Mouse (Mus musculus): Measurements from ENCODE around the gene Trmt44.
A peak's percentile ranks its signal among the peaks of the same experiment; 100 is the strongest.

The Trmt44 gene

DNA sequence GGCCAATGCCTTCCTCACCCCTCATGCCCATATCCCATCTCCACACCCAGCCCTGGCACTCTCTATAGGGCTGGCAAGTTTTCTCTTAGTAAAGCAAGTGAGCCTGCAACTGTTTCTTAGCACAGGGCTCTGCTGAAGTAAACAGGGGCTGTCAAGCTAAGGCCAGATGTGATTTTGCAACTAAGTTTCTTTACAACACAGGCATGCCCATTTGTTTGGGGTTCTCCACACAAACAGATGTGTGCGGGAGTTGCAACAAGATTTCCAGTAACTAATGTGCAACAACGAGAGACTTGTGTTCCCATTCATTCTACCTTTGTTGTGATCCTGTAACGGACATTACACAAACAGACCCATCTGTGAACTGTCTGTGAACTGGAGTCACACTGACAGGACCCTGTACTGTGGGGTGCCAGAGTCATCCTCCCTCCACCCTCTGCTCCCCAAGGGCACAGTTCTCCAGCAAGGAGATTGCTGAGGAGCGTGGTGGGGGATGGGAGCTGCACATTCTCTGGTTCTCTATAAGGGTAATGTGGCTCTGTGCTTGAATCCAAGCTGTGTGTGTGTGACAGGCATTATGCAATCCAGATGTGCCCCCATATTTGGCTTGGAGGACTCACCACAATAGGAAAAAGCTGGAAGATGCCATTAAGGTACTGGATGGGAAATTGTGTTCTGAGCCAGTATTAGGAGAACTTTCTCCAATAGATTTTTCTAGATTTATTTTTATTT, 33.6 kb downstream of the Trmt44 start:
- no peak for DNase-seq (ENCODE audit: low spot score in 2 of 2)

DNA sequence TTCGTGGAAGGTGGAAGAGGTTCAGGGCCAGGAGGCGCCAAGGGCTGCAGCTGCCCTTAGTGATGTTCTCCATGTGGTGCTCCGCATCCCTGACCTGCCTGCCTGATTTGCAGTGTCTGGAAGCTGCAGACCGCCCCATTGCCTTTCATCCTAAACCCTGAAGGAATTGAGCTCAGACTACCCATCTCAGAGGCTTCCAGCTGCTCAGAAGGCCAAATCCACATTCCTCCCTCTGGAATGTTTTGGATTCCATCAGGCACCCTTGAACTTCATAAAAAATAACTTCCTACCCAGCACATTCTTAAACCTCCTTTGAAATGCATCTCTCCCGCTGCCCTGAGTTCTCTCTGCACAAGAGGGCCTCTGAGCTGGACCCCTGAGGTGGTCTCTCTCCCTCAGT, 34.3 kb downstream of the Trmt44 start:
- DNase-seq (ENCODE audit: low spot score in 2 of 2) = no peak

DNA sequence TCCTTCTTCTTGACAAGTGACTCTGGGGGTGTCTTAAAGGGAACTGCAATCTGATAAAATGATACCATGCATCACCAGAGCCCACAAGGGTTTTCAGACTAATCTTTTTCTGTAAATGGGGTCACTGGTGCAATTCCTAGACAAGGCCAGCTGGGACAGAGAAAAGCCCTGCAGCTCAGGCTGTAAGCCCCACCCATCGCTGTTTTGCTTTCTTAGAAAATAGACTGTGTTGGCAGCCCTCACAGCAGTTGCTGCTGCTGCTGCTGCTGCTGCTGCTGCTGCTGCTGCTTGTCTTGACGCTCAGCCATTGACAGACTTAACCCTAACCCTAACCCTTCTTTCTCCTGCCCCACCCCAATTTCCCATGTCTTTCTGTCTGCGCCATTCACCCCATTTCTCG, 35.3 kb downstream of the Trmt44 start:
- DNase-seq (ENCODE audit: low spot score in 2 of 2) = no peak

DNA sequence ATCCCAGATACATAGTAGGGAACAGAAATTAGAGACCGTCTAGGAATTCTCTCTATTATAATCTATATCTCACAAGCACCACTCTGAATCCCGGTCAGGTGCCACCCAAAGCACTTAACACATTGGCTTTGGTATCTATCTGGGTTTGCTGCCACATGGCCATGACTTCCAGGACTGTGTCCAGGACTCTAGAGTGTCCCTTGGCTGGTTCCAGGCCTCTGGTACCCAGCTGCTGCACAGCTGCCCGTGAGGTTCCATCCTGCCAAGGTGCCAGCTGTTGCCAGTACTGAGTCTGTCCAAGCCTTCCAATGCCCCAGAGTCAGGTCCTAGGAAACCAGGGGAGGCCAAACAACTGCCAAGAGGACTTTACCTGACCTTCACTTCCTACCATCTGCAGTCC, 36.8 kb downstream of the Trmt44 start:
- DNase-seq (ENCODE audit: low spot score in 2 of 2) = no peak

DNA sequence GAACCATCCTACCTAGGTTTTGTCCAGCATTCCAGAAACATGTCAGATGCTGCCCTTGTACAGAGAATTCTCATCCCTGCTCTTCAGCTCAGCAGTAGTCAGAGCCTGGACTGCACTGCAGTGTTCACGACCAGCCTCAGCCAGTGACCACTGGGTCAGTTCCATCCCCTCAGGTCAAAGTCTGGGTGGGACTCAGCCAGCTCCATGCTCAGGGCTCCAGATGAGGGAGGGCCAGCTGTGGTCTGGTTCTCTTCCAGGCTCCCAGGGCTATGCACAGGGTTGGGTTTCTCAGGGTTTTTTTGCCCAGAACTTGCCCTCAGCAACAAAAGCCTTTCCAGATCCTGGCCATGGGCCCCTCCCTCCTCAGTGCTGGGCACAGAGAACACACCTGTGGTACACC, 37.4 kb downstream of the Trmt44 start:
- DNase-seq (ENCODE audit: low spot score in 2 of 2) = no peak

DNA sequence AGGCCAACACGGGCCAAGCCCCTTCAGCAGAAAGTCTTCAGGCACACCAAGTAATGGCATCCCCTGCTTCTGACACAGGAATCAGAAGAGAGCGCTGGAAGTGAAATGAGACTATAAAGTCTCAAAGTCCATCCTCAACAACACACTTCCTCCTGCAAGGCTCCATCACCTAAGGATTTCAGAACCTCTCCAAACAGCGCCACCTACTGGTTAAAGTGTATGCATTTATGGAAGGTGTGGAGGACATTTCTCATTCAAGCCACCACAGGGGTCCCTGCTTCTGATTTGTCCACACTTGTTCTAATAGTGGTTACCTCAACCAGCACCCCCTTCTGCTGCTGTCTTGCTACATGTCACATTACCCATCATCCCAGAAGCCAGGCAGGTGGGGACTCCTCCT, 38.6 kb downstream of the Trmt44 start:
- no peak for DNase-seq (ENCODE audit: low spot score in 2 of 2)

DNA sequence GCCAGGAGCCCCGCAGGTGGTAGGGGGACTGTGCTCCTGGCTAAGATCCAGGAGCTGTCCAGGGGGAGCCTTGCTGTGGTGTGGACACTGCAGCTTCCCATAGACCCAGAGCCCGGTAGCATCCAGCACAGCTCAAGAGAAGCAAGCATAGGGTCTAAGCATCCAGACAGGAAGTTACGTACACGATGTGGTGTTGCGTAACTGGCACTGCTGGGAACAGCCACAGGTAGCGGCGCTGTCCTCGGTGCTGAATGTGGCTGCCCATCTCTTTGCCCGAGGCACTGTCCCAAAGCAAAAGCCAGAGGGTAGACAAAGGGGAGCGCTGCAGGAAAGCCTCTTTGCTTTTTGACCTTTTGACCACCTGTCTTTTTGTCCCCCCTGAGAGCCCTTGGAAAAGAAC, 43.3 kb downstream of the Trmt44 start:
- DNase-seq (ENCODE audit: low spot score in 2 of 2) = peak in 1 of 2 experiments; percentile 30

DNA sequence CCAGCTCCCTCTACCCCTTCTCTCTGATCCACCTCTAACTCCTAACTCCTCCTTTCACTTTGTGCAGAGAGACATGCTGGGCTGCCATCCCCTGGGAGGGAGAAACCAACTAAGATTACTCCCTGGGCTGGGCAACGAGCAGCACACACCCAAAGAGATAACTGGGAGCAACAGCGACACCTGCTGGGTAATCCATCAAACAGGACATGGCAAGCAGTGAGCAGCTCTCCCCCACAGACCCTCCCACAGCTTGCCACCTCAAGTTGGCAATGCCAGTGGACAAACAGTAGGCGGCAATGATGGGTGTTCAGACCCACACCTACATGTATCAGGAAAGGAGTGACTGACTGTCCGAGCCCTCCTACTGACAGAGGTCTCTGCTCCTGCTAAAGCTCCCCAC, 44.4 kb downstream of the Trmt44 start:
- DNase-seq (ENCODE audit: low spot score in 2 of 2) = no peak

DNA sequence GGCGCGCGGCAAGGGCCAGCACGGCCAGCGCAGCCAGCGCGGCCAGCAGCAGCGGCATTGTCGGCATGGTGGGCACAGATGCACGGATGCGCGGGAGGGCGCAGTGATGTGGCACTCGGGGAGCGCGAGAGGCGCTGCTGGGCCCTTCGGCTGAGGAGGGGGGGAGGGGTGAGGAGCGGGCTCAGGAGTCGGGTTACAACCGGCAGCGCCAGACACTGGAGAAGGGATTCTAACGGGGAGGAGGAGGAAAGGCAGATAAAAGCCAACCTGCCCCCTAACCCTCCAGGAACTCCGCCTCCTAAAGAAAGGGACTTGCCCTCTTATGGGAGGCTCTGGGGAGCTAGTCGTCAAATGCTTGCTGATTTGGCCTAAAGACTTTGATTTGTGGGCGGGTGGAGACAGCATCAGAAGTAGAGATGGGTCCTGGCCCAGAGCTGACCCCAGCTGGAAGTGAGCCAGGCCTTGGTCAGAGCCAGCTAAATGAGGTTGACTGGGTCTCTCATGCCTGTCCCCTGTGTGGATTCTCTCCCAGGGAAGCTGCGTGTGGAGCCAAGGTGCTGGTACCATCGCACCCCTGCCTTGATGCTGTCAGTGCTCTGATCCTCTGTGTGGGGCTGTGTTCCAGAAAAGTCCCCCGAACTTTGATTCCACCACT, 49.3 kb downstream of the Trmt44 start, which contains the start of gene Cpz:
TSS of gene Cpz (minus strand) at position 230 of the 655 bp plus-strand sequence.
- DNase-seq (ENCODE audit: low spot score in 2 of 2) = no peak

DNA sequence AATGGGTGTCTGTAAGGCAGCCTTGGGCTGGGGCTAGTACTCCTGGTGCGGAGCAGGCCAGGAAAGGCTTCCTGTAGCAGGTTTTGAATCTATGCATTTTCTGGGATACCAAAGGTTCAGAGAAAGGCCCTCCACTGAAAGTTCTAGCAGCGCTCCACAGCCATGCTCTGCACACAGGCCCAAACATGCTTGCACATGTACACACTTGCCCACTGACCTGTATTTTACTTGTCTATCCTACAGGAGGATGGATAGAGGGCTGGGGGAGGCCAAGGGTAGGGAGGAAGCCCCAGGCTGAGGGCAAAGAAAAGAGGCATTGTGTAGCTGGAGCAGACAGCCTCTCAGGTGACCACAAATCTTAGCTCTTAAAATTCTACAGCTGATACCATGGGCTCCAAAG, 50.5 kb downstream of the Trmt44 start:
- no peak for DNase-seq (ENCODE audit: low spot score in 2 of 2)

DNA sequence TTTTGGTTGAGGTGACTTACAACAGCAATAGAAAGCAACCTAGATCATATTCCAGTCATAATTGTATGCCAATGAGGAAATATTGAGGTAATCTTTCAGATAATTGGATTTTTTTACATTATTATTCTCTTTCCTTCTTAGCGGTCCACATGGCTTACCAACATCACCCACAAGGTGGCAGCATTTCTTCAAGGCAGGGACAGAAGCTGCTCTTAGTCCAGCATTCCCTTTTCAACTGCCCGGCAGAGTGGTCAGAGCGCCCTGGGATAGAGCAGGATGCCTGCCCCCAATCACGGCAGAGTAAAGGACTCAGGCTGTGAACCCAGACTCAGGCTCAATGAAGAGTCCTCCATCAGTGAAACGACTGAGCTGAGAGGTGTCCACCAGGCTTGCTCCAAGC, 51.1 kb downstream of the Trmt44 start:
- DNase-seq (ENCODE audit: low spot score in 2 of 2) = peak in 1 of 2 experiments; percentile 28

DNA sequence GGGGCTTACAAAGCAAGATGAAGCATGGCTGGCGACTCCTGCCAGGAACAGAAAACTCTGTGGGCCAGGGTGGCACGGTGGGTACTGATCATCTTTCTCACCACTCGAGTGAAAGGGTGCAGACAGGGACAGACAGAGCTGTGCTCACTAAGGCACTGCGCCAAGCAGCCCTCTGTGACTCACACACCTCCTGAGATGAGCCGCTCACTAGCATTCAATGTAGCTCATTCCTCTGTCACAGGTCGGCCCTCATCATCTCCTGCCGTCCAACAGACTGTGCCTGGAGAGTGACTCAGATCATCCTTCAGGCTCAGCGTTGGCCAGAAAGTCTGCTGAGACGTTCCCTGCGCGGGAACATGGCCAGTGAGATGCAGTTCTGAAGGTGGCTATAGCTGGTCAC, 58.1 kb downstream of the Trmt44 start:
- DNase-seq (ENCODE audit: low spot score in 2 of 2) = no peak

DNA sequence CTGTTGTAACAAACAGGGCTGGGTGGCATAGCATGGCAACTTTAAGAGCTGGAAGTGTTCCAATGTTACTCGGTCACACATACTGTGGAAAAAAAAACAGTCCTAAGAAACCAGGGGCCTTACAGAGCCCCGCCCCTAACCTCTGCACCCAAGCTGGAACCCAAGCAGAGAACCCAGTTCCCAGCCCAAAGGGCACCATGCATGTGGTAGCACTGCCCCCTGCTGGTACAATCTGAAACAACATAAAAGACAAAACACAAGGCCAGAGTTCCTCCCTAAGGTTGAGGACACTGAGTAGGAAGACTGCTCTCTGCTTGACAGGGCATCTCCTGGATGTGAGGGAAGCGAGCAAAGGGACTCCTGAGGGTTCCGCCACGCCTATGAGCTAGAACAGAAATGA, 64.3 kb downstream of the Trmt44 start:
- DNase-seq (ENCODE audit: low spot score in 2 of 2) = peak in 1 of 2 experiments; percentile 43

Measured in urinary bladder, adult 18-20 months (tissue).